Mouse (Mus musculus): ENCODE data around the gene 2310030G06Rik. TPM values are rescaled to one million over a fixed set of nuclear protein-coding genes. Genes with fewer than 3 reads are reported as not detected.

The 2310030G06Rik gene
- polyA plus RNA-seq, 1 experiment: 1.1 TPM

- Histone ChIP-seq H3ac (ENCODE audit: control insufficient read depth, insufficient read length) (peak overlapping the region; percentile 56), H3K79me2 (ENCODE audit: control insufficient read depth, insufficient read depth) (no peaks in the 10 kb centered on the region), H3K4me2 (ENCODE audit: low read depth) (peak overlapping the region; percentile 97), H3K4me3 (peak overlapping the region; percentile 49), H3K27me3 (ENCODE audit: control insufficient read depth, insufficient read depth, insufficient read length) (no peaks in the 10 kb centered on the region), H3K36me3 (ENCODE audit: control insufficient read depth, insufficient read depth) (no peaks in the 10 kb centered on the region)
- TF ChIP-seq POLR2AphosphoS2 (IDR thresholded peaks at IDR 0.05; ENCODE audit: insufficient read length, low read depth) (no peak), SRF (IDR thresholded peaks at IDR 0.05; ENCODE audit: control insufficient read depth, insufficient read length, low read depth) (no peak), MYOD1 (IDR thresholded peaks at IDR 0.05; ENCODE audit: control insufficient read depth in 1 of 3, insufficient read length in 2 of 3, low read depth in 2 of 3) (no peak), TCF12 (IDR thresholded peaks at IDR 0.05; ENCODE audit: insufficient read depth, poor library complexity, severe bottlenecking) (no peak), E2F4 (IDR thresholded peaks at IDR 0.05; ENCODE audit: insufficient read depth) (no peak), MAX (IDR thresholded peaks at IDR 0.05; ENCODE audit: low read depth) (no peak), CEBPB (IDR thresholded peaks at IDR 0.05; ENCODE audit: insufficient read depth, poor library complexity, severe bottlenecking) (no peak)
Observed at GRCm38 (mm10) chr9:50767531-50768106, 21.3 kb upstream of the 2310030G06Rik start.

GRCm38 (mm10) chr9:50763331-50763730 is 17.0 kb upstream of the 2310030G06Rik start:
- Histone ChIP-seq H3K36me3 (ENCODE audit: control insufficient read depth, insufficient read depth) (no peaks in the 10 kb centered on the region), H3ac (ENCODE audit: control insufficient read depth, insufficient read length) (no peak overlapping the region), H3K79me2 (ENCODE audit: control insufficient read depth, insufficient read depth) (no peaks in the 10 kb centered on the region), H3K27me3 (ENCODE audit: control insufficient read depth, insufficient read depth, insufficient read length) (no peaks in the 10 kb centered on the region), H3K4me2 (ENCODE audit: low read depth) (no peak overlapping the region), H3K4me3 (no peak overlapping the region)
- TF ChIP-seq MAX (IDR thresholded peaks at IDR 0.05; ENCODE audit: low read depth) (no peak), TCF3 (IDR thresholded peaks at IDR 0.05; ENCODE audit: insufficient read length, low read depth) (no peak), SRF (IDR thresholded peaks at IDR 0.05; ENCODE audit: control insufficient read depth, insufficient read length, low read depth) (no peak), POLR2A (IDR thresholded peaks at IDR 0.05; ENCODE audit: insufficient read length, low read depth) (no peak), TCF12 (IDR thresholded peaks at IDR 0.05; ENCODE audit: insufficient read depth, poor library complexity, severe bottlenecking) (no peak)

DNA sequence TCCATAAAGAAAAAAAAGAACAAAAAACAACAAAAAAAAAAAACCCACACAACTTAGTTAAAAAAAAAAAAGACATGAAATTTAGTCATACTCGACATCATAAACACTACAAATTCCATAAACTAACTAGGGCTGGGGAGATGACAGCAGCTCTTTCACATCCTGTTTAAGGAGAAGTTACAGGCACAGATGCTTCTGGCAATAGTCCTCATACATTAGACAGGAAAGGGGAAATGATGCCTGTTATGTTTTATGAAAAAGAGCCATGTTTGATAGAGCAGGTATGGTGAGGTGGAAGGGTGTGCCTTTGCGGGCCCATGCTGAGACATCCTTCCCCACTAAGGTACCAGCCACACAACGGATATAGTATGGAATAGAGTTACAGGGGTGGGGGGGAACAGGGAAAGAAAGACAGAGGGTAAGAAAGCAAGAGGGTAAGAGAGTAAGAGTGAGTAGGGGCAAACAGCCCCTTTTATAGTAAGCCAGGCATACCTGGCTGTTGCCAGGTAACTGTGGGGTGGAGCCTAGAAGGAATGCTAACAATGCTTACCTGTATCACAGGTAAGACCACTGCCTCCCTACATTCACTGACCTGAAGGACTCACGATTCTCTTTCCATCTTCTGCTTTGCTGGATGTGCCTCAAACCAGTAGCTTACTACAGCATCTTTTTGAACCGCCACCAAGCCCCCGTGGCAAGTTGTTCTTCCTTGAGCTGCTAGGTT is 15.3 kb upstream of the 2310030G06Rik start:
- Histone ChIP-seq H3K4me2 (ENCODE audit: low read depth) (no peak overlapping the region), H3ac (ENCODE audit: control insufficient read depth, insufficient read length) (no peak overlapping the region), H3K36me3 (ENCODE audit: control insufficient read depth, insufficient read depth) (peaks cover 5% of the 10 kb centered on the region), H3K27me3 (ENCODE audit: control insufficient read depth, insufficient read depth, insufficient read length) (no peaks in the 10 kb centered on the region), H3K79me2 (ENCODE audit: control insufficient read depth, insufficient read depth) (no peaks in the 10 kb centered on the region), H3K4me3 (no peak overlapping the region)
- TF ChIP-seq TCF12 (IDR thresholded peaks at IDR 0.05; ENCODE audit: insufficient read depth, poor library complexity, severe bottlenecking): no peak
- TF ChIP-seq MYOG (IDR thresholded peaks at IDR 0.05; ENCODE audit: control insufficient read depth in 1 of 3, insufficient read depth in 1 of 3, insufficient read length in 2 of 3, low read depth in 2 of 3): no peak
- no peak for TF ChIP-seq REST (IDR thresholded peaks at IDR 0.05; ENCODE audit: insufficient read depth, insufficient read length)
- TF ChIP-seq POLR2AphosphoS2 (IDR thresholded peaks at IDR 0.05; ENCODE audit: insufficient read length, low read depth): no peak
- TF ChIP-seq SRF (IDR thresholded peaks at IDR 0.05; ENCODE audit: control insufficient read depth, insufficient read length, low read depth): no peak
- no peak for TF ChIP-seq CEBPB (IDR thresholded peaks at IDR 0.05; ENCODE audit: insufficient read depth, poor library complexity, severe bottlenecking)
- no peak for TF ChIP-seq TCF3 (IDR thresholded peaks at IDR 0.05; ENCODE audit: insufficient read length, low read depth)
- TF ChIP-seq POLR2A (IDR thresholded peaks at IDR 0.05; ENCODE audit: insufficient read length, low read depth): no peak
- TF ChIP-seq MAX (IDR thresholded peaks at IDR 0.05; ENCODE audit: low read depth): no peak
- no peak for TF ChIP-seq USF1 (IDR thresholded peaks at IDR 0.05; ENCODE audit: low read depth)
- no peak for TF ChIP-seq MYOD1 (IDR thresholded peaks at IDR 0.05; ENCODE audit: control insufficient read depth in 1 of 3, insufficient read length in 2 of 3, low read depth in 2 of 3)
- TF ChIP-seq E2F4 (IDR thresholded peaks at IDR 0.05; ENCODE audit: insufficient read depth): no peak

DNA sequence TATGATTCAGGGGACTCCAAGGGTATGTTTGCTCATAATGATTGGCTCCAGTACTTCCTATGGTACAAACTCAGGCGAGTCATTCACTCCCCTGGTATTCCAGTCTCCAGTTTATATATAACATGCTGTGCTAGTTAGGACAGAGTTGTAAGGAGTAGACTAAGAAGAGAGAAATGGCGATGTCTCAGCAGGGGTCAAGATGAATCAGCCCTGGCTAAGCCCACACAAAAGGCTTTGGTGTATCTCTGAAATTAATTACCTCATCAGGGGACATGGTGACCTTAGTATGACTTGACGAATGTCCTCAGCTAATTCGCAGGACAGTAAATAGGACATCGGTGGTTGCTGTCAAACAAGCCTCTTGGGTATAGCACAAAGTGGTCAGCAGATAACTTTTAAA is 10.4 kb upstream of the 2310030G06Rik start:
- Histone ChIP-seq H3K79me2 (ENCODE audit: control insufficient read depth, insufficient read depth) (no peaks in the 10 kb centered on the region), H3K27me3 (ENCODE audit: control insufficient read depth, insufficient read depth, insufficient read length) (no peaks in the 10 kb centered on the region), H3K36me3 (ENCODE audit: control insufficient read depth, insufficient read depth) (peaks cover 12% of the 10 kb centered on the region), H3K4me2 (ENCODE audit: low read depth) (no peak overlapping the region), H3ac (ENCODE audit: control insufficient read depth, insufficient read length) (no peak overlapping the region), H3K4me3 (no peak overlapping the region)
- TF ChIP-seq MAX (IDR thresholded peaks at IDR 0.05; ENCODE audit: low read depth) (no peak), E2F4 (IDR thresholded peaks at IDR 0.05; ENCODE audit: insufficient read depth) (no peak), MYOD1 (IDR thresholded peaks at IDR 0.05; ENCODE audit: control insufficient read depth in 1 of 3, insufficient read length in 2 of 3, low read depth in 2 of 3) (no peak), POLR2A (IDR thresholded peaks at IDR 0.05; ENCODE audit: insufficient read length, low read depth) (no peak), MYOG (IDR thresholded peaks at IDR 0.05; ENCODE audit: control insufficient read depth in 1 of 3, insufficient read depth in 1 of 3, insufficient read length in 2 of 3, low read depth in 2 of 3) (no peak), POLR2AphosphoS2 (IDR thresholded peaks at IDR 0.05; ENCODE audit: insufficient read length, low read depth) (no peak), REST (IDR thresholded peaks at IDR 0.05; ENCODE audit: insufficient read depth, insufficient read length) (no peak), USF1 (IDR thresholded peaks at IDR 0.05; ENCODE audit: low read depth) (no peak), TCF12 (IDR thresholded peaks at IDR 0.05; ENCODE audit: insufficient read depth, poor library complexity, severe bottlenecking) (no peak), TCF3 (IDR thresholded peaks at IDR 0.05; ENCODE audit: insufficient read length, low read depth) (no peak), SRF (IDR thresholded peaks at IDR 0.05; ENCODE audit: control insufficient read depth, insufficient read length, low read depth) (no peak), CEBPB (IDR thresholded peaks at IDR 0.05; ENCODE audit: insufficient read depth, poor library complexity, severe bottlenecking) (no peak)
